Mouse (Mus musculus) brain, embryonic 14.5 days (tissue): Measurements from ENCODE around the gene Tarbp1. TPM values are rescaled to one million over a fixed set of nuclear protein-coding genes. Genes with fewer than 3 reads are reported as not detected.
"Not testable (repeated sequence)": the region's sequence is repeated elsewhere in the genome, so short reads cannot be mapped to it uniquely, and the experiment has no call there.

Experiments used
- DNase-seq: peaks from one replicate; pipeline ENCODE4 v3.0.0-alpha.2; 2011; ENCODE audit warnings: low read depth
- CTCF ChIP-seq: fragments of 200-500 bp; IDR thresholded peaks from 2 replicates; pipeline ENCODE4 v1.5.1; 2012; ENCODE audit warnings: inconsistent platforms, mild to moderate bottlenecking, moderate library complexity, borderline replicate concordance; ENCODE audit not compliant: insufficient read depth, insufficient read length; ENCODE audit errors: extremely low read depth
- POLR2A ChIP-seq: fragments of 200-500 bp; IDR thresholded peaks from 2 replicates; pipeline ENCODE4 v1.6.1; 2012; ENCODE audit warnings: mild to moderate bottlenecking, inconsistent platforms, borderline replicate concordance; ENCODE audit not compliant: poor library complexity, insufficient read depth, insufficient read length, severe bottlenecking; ENCODE audit errors: extremely low read depth
- polyA plus RNA-seq: library from polyadenylated mRNA; depleted of rRNA; stranded (reverse); fragments of >200 nt; gene quantifications from 2 replicates; pipeline ENCODE4 v1.2.3, GENCODE M21; 2012

Tarbp1 gene
- polyA plus RNA-seq, 1 experiment = 5.9 TPM

- DNase-seq = peak; percentile 88
- TF ChIP-seq POLR2A (no peak), CTCF (peak; percentile 70; the same call in 1 of the 2 replicates)
Measured at GRCm38 (mm10) chr8:126481494-126482347, 6.9 kb upstream of the Tarbp1 start.

- no peak for DNase-seq
Measured at GRCm38 (mm10) chr8:126480366-126480765, 5.5 kb upstream of the Tarbp1 start.

GRCm38 (mm10) chr8:126478714-126479113, 3.8 kb upstream of the Tarbp1 start:
- TF ChIP-seq CTCF (no peak), POLR2A (no peak)

More at GRCm38 (mm10) chr8:126480366-126480765, 5.5 kb upstream of the Tarbp1 start:
- TF ChIP-seq POLR2A = no peak
- TF ChIP-seq CTCF = no peak

GRCm38 (mm10) chr8:126476151-126476855, 1.4 kb upstream of the Tarbp1 start:
- TF ChIP-seq CTCF = peak; percentile 9; the same call in 1 of the 2 replicates

More at GRCm38 (mm10) chr8:126478714-126479113, 3.8 kb upstream of the Tarbp1 start:
- no peak for DNase-seq

GRCm38 (mm10) chr8:126475738-126476137, 873 bp upstream of the Tarbp1 start:
- DNase-seq = not testable (repeated sequence)

More at GRCm38 (mm10) chr8:126476151-126476855, 1.4 kb upstream of the Tarbp1 start:
- DNase-seq = not testable (repeated sequence)

GRCm38 (mm10) chr8:126473802-126474298, 1.0 kb downstream of the Tarbp1 start:
- TF ChIP-seq POLR2A (no peak), CTCF (no peak)
- DNase-seq = no peak

- TF ChIP-seq POLR2A = no peak
- no peak for TF ChIP-seq CTCF
Measured at GRCm38 (mm10) chr8:126464071-126464470, 10.8 kb downstream of the Tarbp1 start.

GRCm38 (mm10) chr8:126461735-126462134, 13.1 kb downstream of the Tarbp1 start:
- no peak for DNase-seq
- no peak for TF ChIP-seq CTCF
- no peak for TF ChIP-seq POLR2A

More at GRCm38 (mm10) chr8:126464071-126464470, 10.8 kb downstream of the Tarbp1 start:
- no peak for DNase-seq

GRCm38 (mm10) chr8:126460274-126460673, 14.6 kb downstream of the Tarbp1 start:
- DNase-seq = no peak
- TF ChIP-seq CTCF (peak; percentile 51), POLR2A (no peak)

GRCm38 (mm10) chr8:126455383-126455782, 19.5 kb downstream of the Tarbp1 start:
- no peak for TF ChIP-seq POLR2A
- TF ChIP-seq CTCF = no peak
- peak; percentile 67 for DNase-seq

GRCm38 (mm10) chr8:126451158-126451557, 23.7 kb downstream of the Tarbp1 start:
- DNase-seq = no peak
- TF ChIP-seq CTCF (no peak), POLR2A (no peak)

GRCm38 (mm10) chr8:126438937-126439336, 35.9 kb downstream of the Tarbp1 start:
- peak; percentile 1 for DNase-seq
- peak; percentile 37; the same call in 1 of the 2 replicates for TF ChIP-seq CTCF
- TF ChIP-seq POLR2A = no peak

- peak; percentile 40 for DNase-seq
- TF ChIP-seq POLR2A (no peak), CTCF (peak; percentile 45; the same call in 1 of the 2 replicates)
Measured at GRCm38 (mm10) chr8:126433827-126434226, 41.0 kb downstream of the Tarbp1 start.
